Mouse (Mus musculus) thymus, adult 2 months (tissue): ENCODE results near the gene Fam124a.

Experiments
- CTCF ChIP-seq: fragments of 200-500 bp; IDR thresholded peaks from 2 replicates; pipeline ENCODE4 v1.5.1; 2012; ENCODE audit warnings: mild to moderate bottlenecking, control low read depth, low read length, moderate library complexity, borderline replicate concordance; ENCODE audit not compliant: control insufficient read depth, poor library complexity, insufficient read depth; ENCODE audit errors: extremely low read depth
- POLR2A ChIP-seq: fragments of 200-500 bp; IDR thresholded peaks from 2 replicates; pipeline ENCODE4 v1.6.1; 2012; ENCODE audit warnings: mild to moderate bottlenecking, low read length, control low read depth, moderate library complexity; ENCODE audit not compliant: control insufficient read depth, poor library complexity, insufficient read depth; ENCODE audit errors: extremely low read depth

- TF ChIP-seq CTCF (no peak), POLR2A (no peak)
These were observed 26.2 kb downstream of the Fam124a start for GRCm38 (mm10) chr14:62581768-62582167.
